22 mouse cellular contexts compared by ENCODE assay signal in genomic region chr3:151430106-151430505, GRCm38 (mm10).
"Had no signal": no experiment of that assay in that cellular context is flagged by ENCODE, and none has a peak within 500 bp of the region (broad histone marks: within the 10 kb centered on the region; RNA-seq: fewer than 3 reads in every experiment).

No protein-coding gene starts in this region.

- ATAC-seq: hindbrain, embryonic 16.5 days; hindbrain, postnatal 0 days; inflammation-experienced regulatory T-cells, adult 6 months; intestine, embryonic 15.5 days; intestine, embryonic 16.5 days; intestine, postnatal 0 days had no signal

- DNase-seq: heart, postnatal 10 days; heart, postnatal 14 days; heart, postnatal 36 days; heart, postnatal 4 days; kidney, adult 11 months; kidney, adult 18-20 months; kidney, adult 2 months; kidney, adult 8-10 months; kidney, adult 9 months; kidney, postnatal 10 days; kidney, postnatal 14 days; kidney, postnatal 25 days; kidney, postnatal 36 days; kidney, postnatal 4 days; layer of hippocampus, adult 9-11 months; layer of hippocampus, postnatal 36 days had no signal
